Mouse (Mus musculus): ENCODE data around the gene Mdh1. TPM values are rescaled to one million over a fixed set of nuclear protein-coding genes. Genes with fewer than 3 reads are reported as not detected.
"Not testable (repeated sequence)": the region's sequence is repeated elsewhere in the genome, so short reads cannot be mapped to it uniquely, and the experiment has no call there.

Mdh1 gene
- polyA plus RNA-seq, 1 experiment from 2014 or later: 521 TPM

GRCm38 (mm10) chr11:21549754-21550153 is 22.4 kb downstream of the Mdh1 start:
- H3K27me3 ChIP-seq (ENCODE audit: control insufficient read depth, insufficient read depth, low read length): no peaks in the 10 kb centered on the region
- no peak for ATAC-seq (ENCODE audit: low FRiP score, low TSS enrichment)
- no peaks in the 10 kb centered on the region for H3K4me1 ChIP-seq (ENCODE audit: control insufficient read depth, insufficient read depth, low read length)
- H3K9ac ChIP-seq (ENCODE audit: low read depth, low read length): no peak overlapping the region
- H3K4me3 ChIP-seq (ENCODE audit: low read length): no peak overlapping the region
- no peak overlapping the region for H3K27ac ChIP-seq (ENCODE audit: low read depth, low read length)
- 65% methylated on average over 4 of the region's 4 CpGs for WGBS
- H3K36me3 ChIP-seq (ENCODE audit: control insufficient read depth, insufficient read depth, low read length): no peaks in the 10 kb centered on the region
- H3K4me2 ChIP-seq (replicated peaks; ENCODE audit: low read depth, low read length): no peak overlapping the region
- H3K9me3 ChIP-seq (ENCODE audit: control insufficient read depth, low read length): no peaks in the 10 kb centered on the region

DNA sequence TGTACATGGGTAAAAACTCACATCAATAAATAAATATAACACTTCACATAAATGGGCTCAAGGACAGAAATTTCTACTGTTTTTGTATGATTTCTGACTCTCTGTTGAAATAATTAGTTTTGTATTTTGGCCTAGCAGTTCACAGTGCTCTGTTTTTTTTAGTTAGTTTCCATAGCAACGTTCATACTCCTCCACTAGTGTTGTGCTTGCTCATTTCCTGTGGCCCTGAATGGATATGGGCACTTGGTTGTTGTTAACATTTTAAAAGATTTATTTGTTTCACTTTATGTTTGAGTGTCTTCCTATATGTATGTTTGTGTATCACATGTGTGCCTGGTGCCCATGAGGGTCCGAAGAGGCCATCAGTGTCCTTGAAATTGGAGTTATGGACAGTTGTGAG is 23.1 kb downstream of the Mdh1 start:
- no peak for ATAC-seq (ENCODE audit: low FRiP score, low TSS enrichment)
- H3K4me1 ChIP-seq (ENCODE audit: control insufficient read depth, insufficient read depth, low read length): no peaks in the 10 kb centered on the region
- no peaks in the 10 kb centered on the region for H3K27me3 ChIP-seq (ENCODE audit: control insufficient read depth, insufficient read depth, low read length)
- H3K9ac ChIP-seq (ENCODE audit: low read depth, low read length): no peak overlapping the region
- 86% methylated on average over 2 of the region's 2 CpGs for WGBS
- H3K4me2 ChIP-seq (replicated peaks; ENCODE audit: low read depth, low read length): no peak overlapping the region
- no peaks in the 10 kb centered on the region for H3K36me3 ChIP-seq (ENCODE audit: control insufficient read depth, insufficient read depth, low read length)
- H3K9me3 ChIP-seq (ENCODE audit: control insufficient read depth, low read length): no peaks in the 10 kb centered on the region
- H3K27ac ChIP-seq (ENCODE audit: low read depth, low read length): no peak overlapping the region
- H3K4me3 ChIP-seq (ENCODE audit: low read length): no peak overlapping the region

DNA sequence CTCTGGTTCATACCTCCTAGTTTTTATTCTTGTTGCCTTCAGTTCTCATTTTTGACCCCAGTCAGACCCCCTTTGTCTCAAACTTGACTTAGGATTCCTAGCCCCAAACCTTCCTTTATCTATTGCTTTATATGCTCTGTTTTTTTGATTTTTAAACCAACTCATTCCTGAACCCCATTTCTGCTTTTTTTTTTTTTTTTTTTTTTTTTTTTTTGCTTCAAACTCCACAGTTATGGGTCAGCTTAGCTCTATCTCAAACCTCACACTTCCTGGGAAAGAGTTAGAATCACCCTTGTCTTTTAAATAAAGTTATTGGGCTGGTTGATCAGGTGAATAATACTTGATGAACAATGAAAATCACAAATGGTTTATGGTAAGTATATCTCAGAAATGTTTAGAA is 24.6 kb downstream of the Mdh1 start:
- Histone ChIP-seq H3K4me3 (ENCODE audit: low read length) (no peak overlapping the region), H3K4me2 (replicated peaks; ENCODE audit: low read depth, low read length) (no peak overlapping the region), H3K36me3 (ENCODE audit: control insufficient read depth, insufficient read depth, low read length) (no peaks in the 10 kb centered on the region), H3K4me1 (ENCODE audit: control insufficient read depth, insufficient read depth, low read length) (no peaks in the 10 kb centered on the region), H3K27ac (ENCODE audit: low read depth, low read length) (no peak overlapping the region), H3K9ac (ENCODE audit: low read depth, low read length) (no peak overlapping the region), H3K27me3 (ENCODE audit: control insufficient read depth, insufficient read depth, low read length) (no peaks in the 10 kb centered on the region), H3K9me3 (ENCODE audit: control insufficient read depth, low read length) (no peaks in the 10 kb centered on the region)
- no peak for ATAC-seq (ENCODE audit: low FRiP score, low TSS enrichment)

GRCm38 (mm10) chr11:21546671-21547070 is 25.5 kb downstream of the Mdh1 start:
- H3K4me3 ChIP-seq (ENCODE audit: low read length): no peak overlapping the region
- H3K36me3 ChIP-seq (ENCODE audit: control insufficient read depth, insufficient read depth, low read length): no peaks in the 10 kb centered on the region
- WGBS: 67% methylated on average over 1 of the region's 1 CpGs
- no peaks in the 10 kb centered on the region for H3K4me1 ChIP-seq (ENCODE audit: control insufficient read depth, insufficient read depth, low read length)
- H3K9me3 ChIP-seq (ENCODE audit: control insufficient read depth, low read length): no peaks in the 10 kb centered on the region
- H3K27ac ChIP-seq (ENCODE audit: low read depth, low read length): no peak overlapping the region
- H3K9ac ChIP-seq (ENCODE audit: low read depth, low read length): no peak overlapping the region
- H3K4me2 ChIP-seq (replicated peaks; ENCODE audit: low read depth, low read length): no peak overlapping the region
- H3K27me3 ChIP-seq (ENCODE audit: control insufficient read depth, insufficient read depth, low read length): no peaks in the 10 kb centered on the region
- no peak for ATAC-seq (ENCODE audit: low FRiP score, low TSS enrichment)

DNA sequence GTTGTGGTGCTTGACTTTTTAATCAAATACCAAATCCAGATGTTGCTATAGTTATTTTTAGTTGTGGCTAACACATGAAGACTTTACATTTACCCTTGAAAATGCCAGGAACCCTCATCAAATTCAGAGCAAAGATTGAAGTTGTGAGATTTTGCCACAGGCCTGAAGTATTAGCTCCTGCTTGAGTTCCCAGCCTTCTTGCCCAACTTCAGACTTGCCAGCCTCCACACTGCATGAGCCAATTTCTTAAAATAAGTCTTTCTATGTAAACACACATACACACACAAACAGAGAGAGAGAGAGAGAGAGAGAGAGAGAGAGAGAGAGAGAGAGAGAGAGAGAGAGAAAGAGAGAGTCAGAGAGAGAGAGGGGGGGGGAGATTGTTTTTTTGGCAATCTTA is 26.2 kb downstream of the Mdh1 start:
- no peak overlapping the region for H3K4me2 ChIP-seq (replicated peaks; ENCODE audit: low read depth, low read length)

GRCm38 (mm10) chr11:21545021-21545420 is 27.1 kb downstream of the Mdh1 start:
- WGBS: 74% methylated on average over 2 of the region's 2 CpGs
- no peaks in the 10 kb centered on the region for H3K9me3 ChIP-seq (ENCODE audit: control insufficient read depth, low read length)
- H3K4me2 ChIP-seq (replicated peaks; ENCODE audit: low read depth, low read length): no peak overlapping the region
- H3K27me3 ChIP-seq (ENCODE audit: control insufficient read depth, insufficient read depth, low read length): no peaks in the 10 kb centered on the region
- H3K4me3 ChIP-seq (ENCODE audit: low read length): no peak overlapping the region
- no peaks in the 10 kb centered on the region for H3K36me3 ChIP-seq (ENCODE audit: control insufficient read depth, insufficient read depth, low read length)
- no peak overlapping the region for H3K9ac ChIP-seq (ENCODE audit: low read depth, low read length)
- no peak overlapping the region for H3K27ac ChIP-seq (ENCODE audit: low read depth, low read length)
- ATAC-seq (ENCODE audit: low FRiP score, low TSS enrichment): no peak
- no peaks in the 10 kb centered on the region for H3K4me1 ChIP-seq (ENCODE audit: control insufficient read depth, insufficient read depth, low read length)

More for the DNA sequence above, 26.2 kb downstream of the Mdh1 start:
- no peaks in the 10 kb centered on the region for H3K36me3 ChIP-seq (ENCODE audit: control insufficient read depth, insufficient read depth, low read length)
- ATAC-seq (ENCODE audit: low FRiP score, low TSS enrichment): no peak
- no peak overlapping the region for H3K27ac ChIP-seq (ENCODE audit: low read depth, low read length)
- H3K9ac ChIP-seq (ENCODE audit: low read depth, low read length): no peak overlapping the region
- H3K27me3 ChIP-seq (ENCODE audit: control insufficient read depth, insufficient read depth, low read length): no peaks in the 10 kb centered on the region
- H3K4me3 ChIP-seq (ENCODE audit: low read length): no peak overlapping the region
- no peaks in the 10 kb centered on the region for H3K4me1 ChIP-seq (ENCODE audit: control insufficient read depth, insufficient read depth, low read length)
- H3K9me3 ChIP-seq (ENCODE audit: control insufficient read depth, low read length): no peaks in the 10 kb centered on the region

DNA sequence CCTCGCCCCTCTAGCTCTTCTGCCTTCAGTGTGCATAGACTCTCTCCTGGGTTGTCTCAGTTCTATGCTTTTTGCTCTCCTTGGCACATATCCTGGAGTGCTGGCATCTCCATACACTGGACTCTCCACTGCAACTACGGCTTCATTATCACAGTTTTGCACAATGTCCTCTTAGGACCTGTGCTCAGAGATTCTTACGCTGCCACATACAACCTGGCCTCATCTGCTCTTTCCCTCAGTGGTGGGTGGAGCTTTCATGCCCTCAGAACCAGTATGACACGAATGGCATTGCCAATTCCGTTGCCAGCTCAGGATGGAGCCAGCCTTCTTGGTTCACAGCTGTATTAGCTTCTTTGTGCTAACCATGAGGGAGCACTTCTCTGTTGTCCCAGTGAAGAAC is 29.4 kb downstream of the Mdh1 start:
- Histone ChIP-seq H3K4me1 (ENCODE audit: control insufficient read depth, insufficient read depth, low read length) (no peaks in the 10 kb centered on the region), H3K4me2 (replicated peaks; ENCODE audit: low read depth, low read length) (no peak overlapping the region), H3K9me3 (ENCODE audit: control insufficient read depth, low read length) (no peaks in the 10 kb centered on the region), H3K27me3 (ENCODE audit: control insufficient read depth, insufficient read depth, low read length) (no peaks in the 10 kb centered on the region), H3K36me3 (ENCODE audit: control insufficient read depth, insufficient read depth, low read length) (no peaks in the 10 kb centered on the region), H3K9ac (ENCODE audit: low read depth, low read length) (no peak overlapping the region), H3K4me3 (ENCODE audit: low read length) (no peak overlapping the region), H3K27ac (ENCODE audit: low read depth, low read length) (no peak overlapping the region)
- ATAC-seq (ENCODE audit: low FRiP score, low TSS enrichment): no peak
- WGBS: 87% methylated on average over 5 of the region's 5 CpGs

- no peaks in the 10 kb centered on the region for H3K36me3 ChIP-seq (ENCODE audit: control insufficient read depth, insufficient read depth, low read length)
- H3K4me3 ChIP-seq (ENCODE audit: low read length): no peak overlapping the region
- H3K27ac ChIP-seq (ENCODE audit: low read depth, low read length): no peak overlapping the region
- no peak overlapping the region for H3K9ac ChIP-seq (ENCODE audit: low read depth, low read length)
- no peaks in the 10 kb centered on the region for H3K27me3 ChIP-seq (ENCODE audit: control insufficient read depth, insufficient read depth, low read length)
- WGBS: 93% methylated on average over 2 of the region's 2 CpGs
- H3K4me1 ChIP-seq (ENCODE audit: control insufficient read depth, insufficient read depth, low read length): no peaks in the 10 kb centered on the region
- H3K9me3 ChIP-seq (ENCODE audit: control insufficient read depth, low read length): no peaks in the 10 kb centered on the region
- H3K4me2 ChIP-seq (replicated peaks; ENCODE audit: low read depth, low read length): no peak overlapping the region
- no peak for ATAC-seq (ENCODE audit: low FRiP score, low TSS enrichment)
These were observed 31.5 kb downstream of the Mdh1 start for GRCm38 (mm10) chr11:21540622-21541021.

GRCm38 (mm10) chr11:21540072-21540471 is 32.1 kb downstream of the Mdh1 start:
- no peak for ATAC-seq (ENCODE audit: low FRiP score, low TSS enrichment)
- Histone ChIP-seq H3K9me3 (ENCODE audit: control insufficient read depth, low read length) (no peaks in the 10 kb centered on the region), H3K4me1 (ENCODE audit: control insufficient read depth, insufficient read depth, low read length) (no peaks in the 10 kb centered on the region)

DNA sequence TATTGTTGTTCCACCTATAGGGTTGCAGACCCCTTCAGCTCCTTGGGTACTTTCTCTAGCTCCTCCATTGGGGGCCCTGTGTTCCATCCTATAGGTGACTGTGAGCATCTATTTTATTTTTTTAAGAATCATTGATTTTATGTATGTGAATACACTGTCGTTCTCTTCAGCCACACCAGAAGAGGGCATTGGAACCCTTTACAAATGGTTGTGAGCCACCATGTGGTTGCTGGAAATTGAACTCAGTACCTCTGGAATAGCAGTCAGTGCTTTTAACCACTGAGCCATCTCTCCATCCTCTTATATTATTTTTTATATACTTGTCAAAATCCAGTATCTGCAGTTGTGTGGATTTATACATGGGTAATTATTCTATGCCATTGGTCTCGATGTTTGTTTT is 41.3 kb downstream of the Mdh1 start:
- H3K4me3 ChIP-seq (ENCODE audit: low read length); H3K9ac ChIP-seq (ENCODE audit: low read depth, low read length); ATAC-seq (ENCODE audit: low FRiP score, low TSS enrichment); H3K4me1 ChIP-seq (ENCODE audit: control insufficient read depth, insufficient read depth, low read length); H3K27ac ChIP-seq (ENCODE audit: low read depth, low read length); H3K4me2 ChIP-seq (replicated peaks; ENCODE audit: low read depth, low read length); H3K27me3 ChIP-seq (ENCODE audit: control insufficient read depth, insufficient read depth, low read length); H3K36me3 ChIP-seq (ENCODE audit: control insufficient read depth, insufficient read depth, low read length); H3K9me3 ChIP-seq (ENCODE audit: control insufficient read depth, low read length): not testable (repeated sequence)
- 82% methylated on average over 2 of the region's 2 CpGs for WGBS

More at GRCm38 (mm10) chr11:21540072-21540471, 32.1 kb downstream of the Mdh1 start:
- Histone ChIP-seq H3K4me2 (replicated peaks; ENCODE audit: low read depth, low read length) (no peak overlapping the region), H3K27me3 (ENCODE audit: control insufficient read depth, insufficient read depth, low read length) (no peaks in the 10 kb centered on the region), H3K36me3 (ENCODE audit: control insufficient read depth, insufficient read depth, low read length) (no peaks in the 10 kb centered on the region), H3K9ac (ENCODE audit: low read depth, low read length) (no peak overlapping the region), H3K4me3 (ENCODE audit: low read length) (no peak overlapping the region), H3K27ac (ENCODE audit: low read depth, low read length) (no peak overlapping the region)
- WGBS: 31% methylated on average over 2 of the region's 2 CpGs

Data from kidney, embryonic 14.5 days (tissue).